Mouse (Mus musculus): Measurements from ENCODE around the gene Treml2.

DNA sequence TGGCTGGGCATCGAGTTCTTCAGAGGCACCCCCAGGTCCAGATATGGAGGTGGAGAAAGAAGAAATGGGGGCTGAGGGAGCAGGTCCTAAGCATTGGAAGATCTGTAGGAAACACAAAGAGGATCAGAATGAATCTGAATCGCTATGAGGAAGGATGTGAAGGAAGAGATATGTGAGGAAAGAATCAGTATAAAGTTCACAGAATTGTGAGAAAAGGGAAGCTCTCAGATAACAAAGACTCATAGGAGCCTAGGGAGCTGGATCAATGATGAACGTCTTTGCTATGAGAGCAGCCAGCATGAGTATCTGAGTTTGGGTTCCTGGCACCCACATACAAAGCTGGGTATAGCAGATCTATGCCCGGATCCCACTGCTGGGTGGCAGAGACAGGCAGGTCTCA is 29.5 kb upstream of the Treml2 start:
- TF ChIP-seq HCFC1 (IDR thresholded peaks at IDR 0.05; ENCODE audit: borderline replicate concordance, insufficient read depth, low read length) (no peak), ZNF384 (IDR thresholded peaks at IDR 0.05; ENCODE audit: low read depth, low read length) (no peak), MAFK (IDR thresholded peaks at IDR 0.05; ENCODE audit: insufficient read depth, low read depth, low read length) (no peak), ZC3H11A (IDR thresholded peaks at IDR 0.05; ENCODE audit: borderline replicate concordance, low read depth, low read length) (no peak)
